Mouse (Mus musculus): ENCODE measurements around the gene Mettl25. TPM values are rescaled to one million over a fixed set of nuclear protein-coding genes. Genes with fewer than 3 reads are reported as not detected.

The Mettl25 gene
- total and polyA plus RNA-seq, 2 experiments from 2014 or later = 16.0 to 19.0 TPM

DNA sequence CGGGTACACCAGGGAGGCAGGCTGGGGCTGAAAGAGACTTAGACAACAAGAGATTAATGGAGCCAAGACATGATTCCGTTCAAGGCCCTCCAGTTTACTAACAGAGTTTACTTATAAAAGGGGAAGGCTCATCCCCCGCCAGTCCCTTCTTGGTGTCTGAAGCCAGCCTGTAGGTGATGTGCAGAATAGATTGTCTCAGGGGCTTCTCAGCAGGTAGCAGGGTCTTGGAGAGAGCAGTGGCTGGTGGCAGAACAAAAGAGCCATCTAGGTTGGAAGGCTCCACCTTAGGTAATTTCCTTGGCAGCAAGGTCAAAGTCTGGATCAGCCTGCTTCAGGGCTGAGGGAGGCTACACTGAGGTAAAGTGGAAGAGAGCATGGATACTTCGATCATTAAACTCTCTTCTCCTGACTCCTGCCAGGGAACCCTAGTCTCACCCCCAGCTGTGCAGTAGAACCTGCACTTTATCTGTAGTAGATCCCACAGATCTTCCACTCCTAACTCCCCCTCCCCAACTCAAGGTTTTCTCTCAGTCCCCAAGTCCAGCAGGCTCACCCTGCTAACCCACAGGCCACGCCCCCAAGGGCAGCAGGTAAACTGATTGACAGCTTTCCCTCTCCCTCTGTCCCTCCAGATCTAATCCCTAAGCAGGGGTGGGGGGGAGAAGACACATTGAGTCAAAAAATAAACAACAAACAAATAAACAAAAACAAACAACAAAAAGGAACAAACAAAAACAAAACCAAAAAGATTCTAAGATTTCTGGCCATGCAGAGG is 87.2 kb downstream of the Mettl25 start:
- no peak for TF ChIP-seq CTCF (IDR thresholded peaks at IDR 0.05; ENCODE audit: low read depth)
- 80% methylated on average over 5 of the region's 5 CpGs for WGBS

GRCm38 (mm10) chr10:105746019-105746418 is 95.2 kb downstream of the Mettl25 start:
- DNase-seq (ENCODE audit: low spot score) (no peak), ATAC-seq (no peak)
- Histone ChIP-seq H3K27ac (no peak overlapping the region), H3K4me2 (ENCODE audit: low read depth, low read length) (no peak overlapping the region), H3K4me3 (ENCODE audit: low read length) (no peak overlapping the region), H3K27me3 (ENCODE audit: insufficient read depth, low read length) (no peaks in the 10 kb centered on the region), H3K4me1 (ENCODE audit: insufficient read depth, low read length) (no peaks in the 10 kb centered on the region), H3K9ac (replicated peaks; ENCODE audit: low read length) (no peak overlapping the region), H3K36me3 (ENCODE audit: insufficient read depth, low read length) (no peaks in the 10 kb centered on the region), H3K9me3 (ENCODE audit: low read length) (no peaks in the 10 kb centered on the region)
- 91% methylated on average over 1 of the region's 1 CpGs for WGBS
- TF ChIP-seq CTCF (IDR thresholded peaks at IDR 0.05; ENCODE audit: low read depth) = no peak

More for the DNA sequence above, 87.2 kb downstream of the Mettl25 start:
- H3K4me2 ChIP-seq (ENCODE audit: low read depth, low read length) = no peak overlapping the region
- H3K4me3 ChIP-seq (ENCODE audit: low read length) = no peak overlapping the region
- ATAC-seq (no peak), DNase-seq (ENCODE audit: low spot score) (no peak)
- no peaks in the 10 kb centered on the region for H3K36me3 ChIP-seq (ENCODE audit: insufficient read depth, low read length)
- no peak overlapping the region for H3K9ac ChIP-seq (replicated peaks; ENCODE audit: low read length)
- H3K4me1 ChIP-seq (ENCODE audit: insufficient read depth, low read length) = no peaks in the 10 kb centered on the region
- H3K27ac ChIP-seq = no peak overlapping the region
- H3K9me3 ChIP-seq (ENCODE audit: low read length) = no peaks in the 10 kb centered on the region
- H3K27me3 ChIP-seq (ENCODE audit: insufficient read depth, low read length) = no peaks in the 10 kb centered on the region

- ATAC-seq = peak; percentile 56
- H3K27me3 ChIP-seq (ENCODE audit: insufficient read depth, low read length) = no peaks in the 10 kb centered on the region
- no peaks in the 10 kb centered on the region for H3K9me3 ChIP-seq (ENCODE audit: low read length)
- H3K4me2 ChIP-seq (ENCODE audit: low read depth, low read length) = no peak overlapping the region
- DNase-seq (ENCODE audit: low spot score) = peak; percentile 38
- H3K4me3 ChIP-seq (ENCODE audit: low read length) = no peak overlapping the region
- TF ChIP-seq CTCF (IDR thresholded peaks at IDR 0.05; ENCODE audit: low read depth) = no peak
- WGBS = 53% methylated on average over 6 of the region's 6 CpGs
- no peaks in the 10 kb centered on the region for H3K36me3 ChIP-seq (ENCODE audit: insufficient read depth, low read length)
- H3K9ac ChIP-seq (replicated peaks; ENCODE audit: low read length) = no peak overlapping the region
- H3K27ac ChIP-seq = no peak overlapping the region
- H3K4me1 ChIP-seq (ENCODE audit: insufficient read depth, low read length) = no peaks in the 10 kb centered on the region
These were observed 99.4 kb downstream of the Mettl25 start for GRCm38 (mm10) chr10:105741736-105742135.

GRCm38 (mm10) chr10:105738942-105739341 is 102.2 kb downstream of the Mettl25 start:
- ATAC-seq (no peak), DNase-seq (ENCODE audit: low spot score) (no peak)
- no peak overlapping the region for H3K9ac ChIP-seq (replicated peaks; ENCODE audit: low read length)

GRCm38 (mm10) chr10:105727798-105728197 is 113.4 kb downstream of the Mettl25 start:
- H3K4me1 ChIP-seq (ENCODE audit: insufficient read depth, low read length) = no peaks in the 10 kb centered on the region
- no peak for ATAC-seq
- no peak overlapping the region for H3K9ac ChIP-seq (replicated peaks; ENCODE audit: low read length)
- no peaks in the 10 kb centered on the region for H3K9me3 ChIP-seq (ENCODE audit: low read length)
- H3K4me3 ChIP-seq (ENCODE audit: low read length) = no peak overlapping the region
- H3K27me3 ChIP-seq (ENCODE audit: insufficient read depth, low read length) = no peaks in the 10 kb centered on the region
- H3K4me2 ChIP-seq (ENCODE audit: low read depth, low read length) = no peak overlapping the region
- DNase-seq (ENCODE audit: low spot score) = no peak
- no peak overlapping the region for H3K27ac ChIP-seq
- 56% methylated on average over 2 of the region's 2 CpGs for WGBS
- TF ChIP-seq CTCF (IDR thresholded peaks at IDR 0.05; ENCODE audit: low read depth) = no peak
- no peaks in the 10 kb centered on the region for H3K36me3 ChIP-seq (ENCODE audit: insufficient read depth, low read length)

More at GRCm38 (mm10) chr10:105738942-105739341, 102.2 kb downstream of the Mettl25 start:
- Histone ChIP-seq H3K27ac (no peak overlapping the region), H3K4me2 (ENCODE audit: low read depth, low read length) (no peak overlapping the region), H3K4me3 (ENCODE audit: low read length) (no peak overlapping the region), H3K36me3 (ENCODE audit: insufficient read depth, low read length) (no peaks in the 10 kb centered on the region), H3K9me3 (ENCODE audit: low read length) (no peaks in the 10 kb centered on the region), H3K4me1 (ENCODE audit: insufficient read depth, low read length) (no peaks in the 10 kb centered on the region), H3K27me3 (ENCODE audit: insufficient read depth, low read length) (no peaks in the 10 kb centered on the region)
- no peak for TF ChIP-seq CTCF (IDR thresholded peaks at IDR 0.05; ENCODE audit: low read depth)
- 71% methylated on average over 5 of the region's 5 CpGs for WGBS

- no peak for DNase-seq (ENCODE audit: low spot score)
- no peaks in the 10 kb centered on the region for H3K4me1 ChIP-seq (ENCODE audit: insufficient read depth, low read length)
- H3K27me3 ChIP-seq (ENCODE audit: insufficient read depth, low read length) = no peaks in the 10 kb centered on the region
- H3K4me2 ChIP-seq (ENCODE audit: low read depth, low read length) = no peak overlapping the region
- WGBS = 57% methylated on average over 6 of the region's 6 CpGs
- ATAC-seq = no peak
- no peak for TF ChIP-seq CTCF (IDR thresholded peaks at IDR 0.05; ENCODE audit: low read depth)
- H3K9ac ChIP-seq (replicated peaks; ENCODE audit: low read length) = no peak overlapping the region
- no peaks in the 10 kb centered on the region for H3K36me3 ChIP-seq (ENCODE audit: insufficient read depth, low read length)
- no peak overlapping the region for H3K27ac ChIP-seq
- no peaks in the 10 kb centered on the region for H3K9me3 ChIP-seq (ENCODE audit: low read length)
- H3K4me3 ChIP-seq (ENCODE audit: low read length) = no peak overlapping the region
These were observed 113.8 kb downstream of the Mettl25 start for GRCm38 (mm10) chr10:105727353-105727752.

DNA sequence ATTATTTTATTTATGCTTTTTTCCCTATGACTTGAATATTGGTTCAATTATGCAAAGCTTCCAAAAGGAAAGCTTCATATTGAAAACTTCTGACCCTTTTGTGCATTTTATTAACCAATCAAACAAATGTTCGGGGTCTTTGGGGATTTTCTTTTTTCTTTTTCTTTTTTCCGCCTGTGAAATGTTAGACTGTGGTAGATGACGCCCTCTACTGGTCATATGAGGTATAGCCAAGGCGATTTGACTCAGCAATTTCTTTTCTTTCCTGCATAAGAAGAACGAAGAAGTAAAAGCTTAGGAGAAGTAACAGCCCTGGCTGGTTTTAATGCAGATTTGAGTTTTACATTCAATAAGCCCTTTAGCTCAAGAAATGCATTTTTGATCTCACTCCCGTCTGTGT is 126.3 kb downstream of the Mettl25 start:
- no peaks in the 10 kb centered on the region for H3K27me3 ChIP-seq (ENCODE audit: insufficient read depth, low read length)
- no peak for ATAC-seq
- DNase-seq (ENCODE audit: low spot score) = peak; percentile 84
- no peak overlapping the region for H3K4me3 ChIP-seq (ENCODE audit: low read length)
- no peaks in the 10 kb centered on the region for H3K36me3 ChIP-seq (ENCODE audit: insufficient read depth, low read length)
- no peak overlapping the region for H3K27ac ChIP-seq
- H3K4me2 ChIP-seq (ENCODE audit: low read depth, low read length) = no peak overlapping the region
- no peak overlapping the region for H3K9ac ChIP-seq (replicated peaks; ENCODE audit: low read length)
- WGBS = 6% methylated on average over 6 of the region's 6 CpGs
- TF ChIP-seq CTCF (IDR thresholded peaks at IDR 0.05; ENCODE audit: low read depth) = peak; percentile 88
- H3K9me3 ChIP-seq (ENCODE audit: low read length) = no peaks in the 10 kb centered on the region
- no peaks in the 10 kb centered on the region for H3K4me1 ChIP-seq (ENCODE audit: insufficient read depth, low read length)
